Mouse (Mus musculus) 3134 (cell line): ENCODE data around the gene Uso1.
A peak's percentile ranks its signal among the peaks of the same experiment; 100 is the strongest.
"Not testable (repeated sequence)": the region's sequence is repeated elsewhere in the genome, so short reads cannot be mapped to it uniquely, and the experiment has no call there.

Experiments used
- DNase-seq: peaks from one replicate; pipeline ENCODE4 v3.0.0-alpha.2; 2011; ENCODE audit warnings: low spot score; ENCODE audit not compliant: insufficient read length; ENCODE audit errors: extremely low read depth

The Uso1 gene

DNA sequence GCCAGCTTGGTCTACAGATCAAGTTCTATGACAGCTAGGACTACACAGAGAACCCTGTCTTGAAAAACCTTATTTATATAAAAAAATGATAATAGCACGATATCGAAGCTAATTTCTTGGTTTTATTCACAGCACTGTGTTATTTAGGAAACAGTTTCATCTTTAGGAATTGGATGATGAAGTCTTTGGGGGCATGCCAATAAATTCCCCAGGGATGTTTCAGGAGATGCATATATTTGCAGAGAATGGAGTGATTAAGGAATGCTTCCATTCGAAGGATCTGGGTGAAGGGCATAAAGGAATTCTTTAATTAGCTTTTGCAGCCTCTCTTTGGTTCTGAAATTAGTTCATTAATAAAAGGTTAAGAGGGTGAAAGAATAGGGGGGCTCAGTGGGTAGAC is 12.3 kb upstream of the Uso1 start:
- DNase-seq, result no peak

DNA sequence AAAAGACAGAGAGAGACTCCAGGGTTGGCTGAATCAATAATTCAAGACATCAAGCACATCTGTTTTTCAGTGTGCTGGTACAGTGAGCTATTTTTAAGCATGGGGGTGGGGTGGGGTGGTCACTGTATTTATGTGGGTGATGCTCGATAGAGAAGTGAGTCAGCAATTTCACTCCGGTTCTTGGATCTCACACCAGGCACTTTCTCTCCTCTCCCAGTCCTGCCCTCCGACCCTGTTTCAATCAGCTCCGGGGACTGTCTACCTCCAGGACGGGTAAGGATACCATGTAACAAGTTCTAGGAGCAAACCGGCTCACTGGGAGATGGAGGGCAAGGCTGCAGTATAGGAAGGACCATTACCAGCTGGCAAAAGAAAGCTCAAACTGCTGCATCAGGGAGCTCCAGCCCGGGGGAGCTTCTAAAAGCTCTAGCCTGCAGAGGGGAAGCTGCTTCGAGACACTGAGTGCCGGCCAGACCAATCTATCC is 10.6 kb upstream of the Uso1 start:
- peak; percentile 59 for DNase-seq

GRCm38 (mm10) chr5:92127751-92128150 is 10.0 kb upstream of the Uso1 start:
- no peak for DNase-seq

- peak; percentile 87 for DNase-seq
Measured at GRCm38 (mm10) chr5:92128570-92128969, 9.2 kb upstream of the Uso1 start.

DNA sequence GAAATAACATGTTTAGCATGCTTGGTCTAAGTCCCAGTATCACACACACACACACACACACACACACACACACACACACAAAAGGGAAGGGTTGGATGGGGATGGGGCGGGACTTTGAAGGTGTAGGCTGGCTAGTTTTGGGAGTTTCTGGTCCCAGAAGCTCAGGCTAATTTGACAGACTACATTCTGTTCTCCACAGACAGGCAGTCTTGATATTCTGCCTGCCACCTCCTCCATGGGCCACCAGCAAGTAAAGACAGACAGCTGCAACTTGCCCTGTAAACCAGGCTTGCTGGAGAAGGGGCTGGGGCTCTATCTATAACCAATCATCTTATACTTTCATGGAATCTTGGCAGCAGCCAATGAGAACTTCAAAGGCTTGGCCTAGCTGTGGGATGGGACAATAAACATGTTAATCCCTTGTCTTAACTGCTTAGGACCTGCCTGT is 8.4 kb upstream of the Uso1 start:
- peak; percentile 35 for DNase-seq

GRCm38 (mm10) chr5:92130040-92130682 is 7.6 kb upstream of the Uso1 start:
- DNase-seq, result no peak

DNA sequence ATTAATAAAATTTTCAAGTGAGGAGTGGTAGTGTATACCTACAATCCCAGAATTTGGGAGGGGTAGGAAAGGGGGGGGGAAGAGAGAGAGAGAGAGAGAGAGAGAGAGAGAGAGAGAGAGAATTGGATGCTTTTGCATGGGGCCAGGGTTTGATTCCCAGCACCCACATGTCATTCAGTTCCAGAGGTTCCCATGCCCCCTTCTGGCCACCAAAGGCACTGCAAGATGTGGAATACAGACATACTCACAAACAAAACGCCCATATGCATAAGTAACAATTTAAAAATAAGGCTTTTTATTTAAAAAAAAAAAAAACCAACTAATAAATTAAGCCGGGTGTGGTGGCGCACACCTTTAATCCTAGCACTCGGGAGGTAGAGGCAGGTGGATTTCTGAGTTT is 5.6 kb upstream of the Uso1 start:
- DNase-seq, result no peak

- not testable (repeated sequence) for DNase-seq
Measured at GRCm38 (mm10) chr5:92133006-92133405, 4.7 kb upstream of the Uso1 start.

DNA sequence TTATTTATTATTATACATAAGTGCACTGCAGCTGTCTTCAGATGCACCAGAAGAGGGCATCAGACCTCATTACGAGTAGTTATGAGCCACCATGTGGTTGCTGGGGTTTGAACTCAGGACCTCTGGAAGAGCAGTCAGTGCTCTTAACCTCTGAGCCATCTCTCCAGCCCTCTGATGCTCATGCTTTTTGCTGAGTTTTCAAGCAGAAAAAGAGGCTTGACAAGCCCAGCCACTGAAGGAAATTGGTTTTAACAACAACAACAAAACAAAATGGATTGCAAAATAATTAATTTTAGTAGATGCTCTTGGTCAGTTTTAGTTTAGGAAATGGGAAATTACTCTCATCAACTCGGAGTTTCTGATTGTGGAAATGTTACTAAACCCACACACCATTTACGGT is 2.8 kb upstream of the Uso1 start:
- no peak for DNase-seq

DNA sequence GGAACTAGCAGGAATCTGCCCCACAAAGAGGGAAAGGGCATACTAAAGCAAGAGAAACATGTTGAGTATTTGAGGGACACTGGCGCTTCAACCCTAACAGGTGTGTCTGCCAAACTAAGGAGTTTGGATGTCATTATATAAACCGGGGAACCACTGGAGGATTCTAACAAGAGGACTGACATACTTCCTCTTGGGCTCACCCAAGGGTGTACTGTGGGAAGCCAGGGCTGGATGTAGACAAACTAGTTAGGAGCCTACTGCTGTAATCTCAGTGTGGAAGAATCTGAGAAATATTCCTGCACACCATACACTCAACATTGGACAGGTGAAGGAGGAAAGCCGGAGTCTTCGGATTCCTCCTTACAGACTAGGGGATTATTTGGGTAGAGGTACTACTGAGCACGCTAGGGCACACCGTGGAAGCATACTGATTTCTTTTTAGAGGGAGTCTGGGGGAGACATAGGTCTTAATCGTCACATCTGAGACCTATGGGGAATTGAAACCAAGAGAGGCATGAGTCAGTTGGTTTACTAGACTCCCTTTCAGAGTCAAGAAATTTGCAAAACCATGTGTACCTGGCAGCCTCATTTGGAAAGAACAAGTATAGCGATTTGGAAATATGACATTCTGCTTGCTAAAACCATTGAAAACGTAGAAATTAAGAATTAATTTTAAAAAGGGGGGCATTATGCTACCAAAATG is 1.1 kb upstream of the Uso1 start:
- no peak for DNase-seq

GRCm38 (mm10) chr5:92138093-92138621 is 419 bp downstream of the Uso1 start:
- no peak for DNase-seq

DNA sequence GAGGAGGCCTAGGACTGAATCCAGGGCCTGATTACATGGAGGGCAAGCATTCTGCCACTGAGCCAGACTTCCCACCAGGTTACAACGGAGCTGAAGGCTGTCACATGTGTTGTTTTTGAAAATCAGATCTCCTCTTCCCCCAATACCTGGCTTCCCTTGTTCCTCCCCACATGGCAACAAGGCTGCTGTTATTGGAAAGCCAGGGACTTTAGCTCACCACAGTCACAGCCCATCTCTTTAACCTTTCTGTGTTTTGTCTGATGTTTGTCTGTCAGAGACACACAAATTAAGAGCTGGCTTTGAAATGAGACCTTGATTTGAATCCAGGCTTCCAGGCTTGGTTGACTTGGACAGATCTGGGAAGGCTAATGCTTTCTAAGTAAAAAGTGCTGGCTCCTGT is 1.5 kb downstream of the Uso1 start:
- no peak for DNase-seq

DNA sequence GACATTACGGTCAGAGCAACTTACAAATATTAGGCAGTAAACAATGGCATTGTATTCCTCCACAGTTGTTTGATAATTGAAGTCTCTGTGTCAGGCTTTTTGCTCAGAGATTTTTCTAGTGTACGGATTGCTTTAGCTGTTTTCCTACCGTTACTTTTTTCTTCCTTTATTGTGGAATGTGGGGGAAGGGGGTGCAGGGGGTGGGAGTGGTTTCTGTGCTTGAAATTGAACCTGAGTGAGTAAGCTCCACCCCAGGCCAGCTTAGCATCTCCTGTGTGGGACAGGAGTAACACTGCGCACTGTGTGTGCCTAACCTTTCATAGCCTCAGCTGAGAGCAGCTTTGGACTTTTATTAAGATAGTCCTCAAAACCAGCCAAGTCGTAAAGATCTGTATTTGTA is 4.0 kb downstream of the Uso1 start:
- no peak for DNase-seq

- DNase-seq, result no peak
Measured at GRCm38 (mm10) chr5:92142481-92142880, 4.7 kb downstream of the Uso1 start.

- no peak for DNase-seq
Measured at GRCm38 (mm10) chr5:92143665-92144064, 5.9 kb downstream of the Uso1 start.

GRCm38 (mm10) chr5:92144954-92145708 is 7.4 kb downstream of the Uso1 start:
- no peak for DNase-seq

GRCm38 (mm10) chr5:92148248-92148647 is 10.5 kb downstream of the Uso1 start:
- no peak for DNase-seq

GRCm38 (mm10) chr5:92149330-92149982 is 11.7 kb downstream of the Uso1 start:
- DNase-seq, result no peak

GRCm38 (mm10) chr5:92154861-92155260 is 17.1 kb downstream of the Uso1 start:
- no peak for DNase-seq

DNA sequence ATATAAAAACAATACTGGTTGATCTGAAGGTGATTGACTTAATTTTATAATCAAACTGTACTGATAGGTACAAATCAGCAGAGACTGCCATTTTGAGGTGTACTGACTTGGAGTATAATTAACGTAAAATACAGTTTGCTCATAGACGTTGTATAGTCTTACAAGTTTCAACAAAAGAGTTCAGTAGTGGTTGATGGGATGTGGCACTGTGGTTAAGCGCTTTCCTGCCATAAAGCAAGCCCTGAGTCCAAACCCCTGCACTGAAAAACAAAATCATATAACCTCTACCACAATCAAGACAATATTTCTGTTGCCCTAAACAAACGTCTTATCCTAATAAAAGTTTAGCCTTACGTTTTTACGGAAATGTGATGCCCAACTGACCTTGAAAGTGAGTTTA is 28.2 kb downstream of the Uso1 start:
- DNase-seq, result no peak
